Mouse (Mus musculus): ENCODE results near the gene B230118H07Rik. TPM values are rescaled to one million over a fixed set of nuclear protein-coding genes. Genes with fewer than 3 reads are reported as not detected.

Gene B230118H07Rik
- polyA plus RNA-seq, 1 experiment from 2014 or later, result 31.3 TPM

DNA sequence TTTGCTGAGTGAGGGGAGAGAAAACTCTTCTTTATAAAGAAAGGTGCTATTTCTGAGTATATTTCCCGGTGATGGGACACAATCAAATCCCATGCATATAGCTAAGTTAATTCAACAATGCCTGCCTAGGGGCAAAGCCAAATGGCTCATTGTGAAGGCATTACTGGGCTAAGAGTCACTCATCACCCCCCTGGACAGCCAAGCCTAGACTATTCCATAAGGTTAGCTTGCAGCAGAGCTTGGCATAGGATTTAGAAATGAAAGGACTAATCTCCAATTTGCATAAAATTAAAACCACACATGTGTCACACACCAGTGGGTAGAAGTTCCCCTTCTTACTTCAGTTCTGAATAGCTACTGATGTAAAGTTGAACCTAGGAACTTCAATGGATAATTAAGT lies 128.8 kb downstream of the B230118H07Rik start:
- DNase-seq (ENCODE audit: low spot score) (no peak), ATAC-seq (no peak)
- no peak overlapping the region for H3K4me3 ChIP-seq (ENCODE audit: low read depth, low read length)
- H3K27me3 ChIP-seq (replicated peaks; ENCODE audit: insufficient read depth, low read length), result no peaks in the 10 kb centered on the region
- no peak for TF ChIP-seq EP300 (IDR thresholded peaks at IDR 0.05)
- no peak for TF ChIP-seq CTCF (IDR thresholded peaks at IDR 0.05)
- WGBS, result 86% methylated on average over 1 of the region's 1 CpGs
- H3K9ac ChIP-seq (replicated peaks; ENCODE audit: low read depth), result no peak overlapping the region
- H3K27ac ChIP-seq (ENCODE audit: low read length), result no peak overlapping the region
- H3K4me1 ChIP-seq (ENCODE audit: insufficient read depth, low read depth, low read length), result no peaks in the 10 kb centered on the region
- H3K9me3 ChIP-seq (ENCODE audit: low read length), result no peaks in the 10 kb centered on the region
- no peaks in the 10 kb centered on the region for H3K36me3 ChIP-seq (ENCODE audit: insufficient read depth, low read length)
- H3K4me2 ChIP-seq (replicated peaks; ENCODE audit: low read depth, low read length), result no peak overlapping the region

DNA sequence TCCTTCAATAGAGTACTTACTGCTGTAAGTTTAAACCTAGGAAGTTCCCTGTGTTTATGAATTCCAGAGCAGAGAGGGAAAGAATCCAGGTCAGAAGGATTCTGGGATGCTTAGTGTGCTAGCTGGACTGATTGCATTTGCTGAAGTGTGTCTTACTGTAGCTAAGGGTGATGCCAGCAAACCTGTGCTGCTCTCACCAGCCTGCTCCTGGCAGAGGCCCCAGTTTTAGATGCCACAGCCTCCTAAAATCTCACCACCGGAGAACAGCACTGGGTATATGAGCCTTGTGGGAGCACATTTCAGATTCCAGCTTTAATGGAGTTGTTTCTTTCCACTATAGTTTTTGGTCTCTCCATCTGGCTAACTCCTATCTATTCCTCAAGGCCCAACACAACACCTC lies 129.4 kb downstream of the B230118H07Rik start:
- Histone ChIP-seq H3K27me3 (replicated peaks; ENCODE audit: insufficient read depth, low read length) (no peaks in the 10 kb centered on the region), H3K27ac (ENCODE audit: low read length) (no peak overlapping the region), H3K36me3 (ENCODE audit: insufficient read depth, low read length) (no peaks in the 10 kb centered on the region), H3K4me3 (ENCODE audit: low read depth, low read length) (no peak overlapping the region), H3K9ac (replicated peaks; ENCODE audit: low read depth) (no peak overlapping the region), H3K4me1 (ENCODE audit: insufficient read depth, low read depth, low read length) (no peaks in the 10 kb centered on the region), H3K4me2 (replicated peaks; ENCODE audit: low read depth, low read length) (no peak overlapping the region), H3K9me3 (ENCODE audit: low read length) (no peaks in the 10 kb centered on the region)
- no peak for ATAC-seq
- no peak for DNase-seq (ENCODE audit: low spot score)
- 75% methylated on average over 1 of the region's 1 CpGs for WGBS
- TF ChIP-seq EP300 (IDR thresholded peaks at IDR 0.05) (no peak), CTCF (IDR thresholded peaks at IDR 0.05) (no peak)

Other genes with a start within 250 kb of the B230118H07Rik start
- 0.04 TPM in 1 of 2 replicates, not detected in the other for gene Rag2, start 24.8 kb downstream of the B230118H07Rik start, polyA plus RNA-seq (2015; fragmentation: Nextera tagmentation; extraction: Ambion mirVana)
- gene Rag1, start within 50 bp of the B230118H07Rik start, polyA plus RNA-seq (2015; fragmentation: Nextera tagmentation; extraction: Ambion mirVana), result 0.05 and 0.06 TPM in 2 replicates
- gene Traf6, start 28.9 kb upstream of the B230118H07Rik start, polyA plus RNA-seq (2015; fragmentation: Nextera tagmentation; extraction: Ambion mirVana), result 5.4 and 6.2 TPM in 2 replicates
- gene Prr5l, start 233.5 kb upstream of the B230118H07Rik start, polyA plus RNA-seq (2015; fragmentation: Nextera tagmentation; extraction: Ambion mirVana), result 40.5 and 52.5 TPM in 2 replicates
- gene Commd9, start 236.7 kb upstream of the B230118H07Rik start, polyA plus RNA-seq (2015; fragmentation: Nextera tagmentation; extraction: Ambion mirVana), result 44.8 and 50.0 TPM in 2 replicates

All from lung, postnatal 0 days (tissue).